Mouse (Mus musculus): Measurements from ENCODE around the gene Fam126a. TPM values are rescaled to one million over a fixed set of nuclear protein-coding genes. Genes with fewer than 3 reads are reported as not detected.

The Fam126a gene
- total and polyA plus RNA-seq, 3 experiments, result 9.2 to 44.1 (median 41.3) TPM

DNA sequence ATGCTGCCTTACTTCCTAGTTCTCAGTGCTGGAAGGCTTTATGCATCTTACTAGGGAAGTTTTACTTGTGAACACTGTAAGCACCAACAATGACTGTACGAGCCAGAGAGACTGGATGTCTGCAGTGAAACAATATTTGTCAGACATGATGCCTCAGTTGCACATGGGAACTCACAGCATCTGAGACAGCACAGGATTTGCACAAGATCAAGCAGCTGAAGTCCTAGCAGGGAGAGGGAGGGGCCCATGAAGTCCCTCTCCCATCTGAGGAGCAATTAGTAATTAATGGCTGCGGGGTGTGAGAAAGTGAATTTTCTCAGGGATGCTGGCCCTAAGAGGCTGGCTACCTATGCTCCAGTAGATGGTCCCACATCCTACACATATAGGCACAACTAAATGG, 36.3 kb downstream of the Fam126a start:
- WGBS, result 83% methylated on average over 2 of the region's 2 CpGs
- Histone ChIP-seq H3K36me3 (ENCODE audit: control insufficient read depth, insufficient read depth, low read length) (peaks cover 15% of the 10 kb centered on the region), H3K4me3 (no peak overlapping the region), H3K27me3 (ENCODE audit: control insufficient read depth, insufficient read depth, low read length) (no peaks in the 10 kb centered on the region), H3K4me1 (ENCODE audit: control insufficient read depth, insufficient read depth, low read length) (peaks cover 13% of the 10 kb centered on the region), H3K9ac (ENCODE audit: low read depth, low read length) (no peak overlapping the region), H3K27ac (peak overlapping the region; percentile 82), H3K79me2 (replicated peaks; ENCODE audit: control insufficient read depth, insufficient read depth, low read length) (peaks cover 1% of the 10 kb centered on the region)
- TF ChIP-seq POLR2A (IDR thresholded peaks at IDR 0.05; ENCODE audit: insufficient read depth, low read depth, low read length) (no peak), CTCF (IDR thresholded peaks at IDR 0.05) (no peak), EP300 (IDR thresholded peaks at IDR 0.05; ENCODE audit: insufficient read depth, low read depth, low read length) (no peak)
- intact Hi-C loops (cut with DNase I), result loop anchor here (2.0 to 5.0 kb wide), 2 partner anchors 37 to 72 kb away; partner anchors contain the start of gene Fam126a
- no peak for DNase-seq

DNA sequence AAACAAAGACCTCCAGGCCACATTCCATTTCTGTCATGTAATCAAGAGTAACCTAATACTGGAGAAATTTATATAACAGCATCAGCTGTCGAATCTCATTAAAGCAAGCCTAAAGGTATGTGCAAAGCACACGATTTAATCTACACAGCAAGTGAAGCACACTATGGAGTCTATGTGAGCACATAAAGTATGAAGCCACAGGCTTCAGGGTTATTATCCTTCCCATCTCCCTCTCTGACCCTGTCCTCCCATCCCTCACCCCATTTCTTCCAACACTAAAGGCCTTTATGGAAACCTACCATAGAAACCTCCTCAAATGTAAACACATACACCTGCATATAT, 37.0 kb downstream of the Fam126a start:
- no peak overlapping the region for H3K9ac ChIP-seq (ENCODE audit: low read depth, low read length)
- TF ChIP-seq CTCF (IDR thresholded peaks at IDR 0.05), result no peak
- intact Hi-C loops (cut with DNase I), result loop anchor here (5.0 kb wide), 1 partner anchor 71 kb away; no protein-coding TSS in a partner anchor
- WGBS, result 13% methylated on average over 2 of the region's 2 CpGs
- peaks cover 11% of the 10 kb centered on the region for H3K36me3 ChIP-seq (ENCODE audit: control insufficient read depth, insufficient read depth, low read length)
- no peak overlapping the region for H3K4me3 ChIP-seq
- peak overlapping the region; percentile 82 for H3K27ac ChIP-seq
- DNase-seq, result no peak
- H3K79me2 ChIP-seq (replicated peaks; ENCODE audit: control insufficient read depth, insufficient read depth, low read length), result peaks cover 1% of the 10 kb centered on the region
- no peaks in the 10 kb centered on the region for H3K27me3 ChIP-seq (ENCODE audit: control insufficient read depth, insufficient read depth, low read length)
- H3K4me1 ChIP-seq (ENCODE audit: control insufficient read depth, insufficient read depth, low read length), result peaks cover 13% of the 10 kb centered on the region

DNA sequence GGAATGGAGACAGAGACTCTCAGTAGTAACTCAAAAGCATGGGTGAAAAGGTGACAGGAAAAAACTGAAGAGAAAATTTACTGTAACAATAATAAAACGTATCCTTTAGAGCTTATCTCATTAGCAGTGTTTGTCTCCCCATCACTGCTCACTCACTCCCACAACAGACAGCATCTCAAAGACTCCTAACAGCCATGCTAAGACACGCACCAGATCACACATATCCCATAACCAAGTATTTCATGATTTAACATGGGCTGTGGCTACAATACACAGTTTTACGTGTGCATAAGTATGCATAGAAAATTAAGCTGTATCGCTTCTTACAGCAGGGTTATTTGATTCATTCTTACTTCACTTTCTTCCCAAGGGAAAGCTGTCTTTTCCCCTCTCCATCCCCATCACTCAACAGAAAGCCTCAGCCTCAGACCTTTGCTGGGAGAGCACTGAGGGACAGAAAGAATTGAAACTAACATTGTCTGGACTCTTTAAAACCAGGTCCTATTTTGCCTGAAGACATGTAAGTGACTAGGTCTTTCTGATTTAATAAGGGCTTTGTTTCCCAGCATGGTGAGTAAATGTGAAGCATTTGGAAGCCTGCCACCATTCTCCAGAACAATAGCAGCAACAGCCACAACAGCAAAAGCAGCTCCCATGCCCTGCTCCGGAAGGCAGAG, 37.5 kb downstream of the Fam126a start:
- H3K4me3 ChIP-seq, result no peak overlapping the region
- DNase-seq, result peak; percentile 32 to 70
- H3K27ac ChIP-seq, result peak overlapping the region; percentile 82
- 27% methylated on average over 5 of the region's 5 CpGs for WGBS
- peaks cover 13% of the 10 kb centered on the region for H3K4me1 ChIP-seq (ENCODE audit: control insufficient read depth, insufficient read depth, low read length)
- H3K9ac ChIP-seq (ENCODE audit: low read depth, low read length), result peak overlapping the region; percentile 52; the same call in 1 of the 2 replicates
- TF ChIP-seq POLR2A (IDR thresholded peaks at IDR 0.05; ENCODE audit: insufficient read depth, low read depth, low read length) (no peak), EP300 (IDR thresholded peaks at IDR 0.05; ENCODE audit: insufficient read depth, low read depth, low read length) (peak; percentile 81; the same call in 1 of the 2 replicates), CTCF (IDR thresholded peaks at IDR 0.05) (no peak)
- intact Hi-C loops (cut with DNase I), result loop anchor here (5.0 kb wide), 1 partner anchor 71 kb away; no protein-coding TSS in a partner anchor
- peaks cover 3% of the 10 kb centered on the region for H3K79me2 ChIP-seq (replicated peaks; ENCODE audit: control insufficient read depth, insufficient read depth, low read length)
- no peaks in the 10 kb centered on the region for H3K27me3 ChIP-seq (ENCODE audit: control insufficient read depth, insufficient read depth, low read length)
- H3K36me3 ChIP-seq (ENCODE audit: control insufficient read depth, insufficient read depth, low read length), result peaks cover 11% of the 10 kb centered on the region

DNA sequence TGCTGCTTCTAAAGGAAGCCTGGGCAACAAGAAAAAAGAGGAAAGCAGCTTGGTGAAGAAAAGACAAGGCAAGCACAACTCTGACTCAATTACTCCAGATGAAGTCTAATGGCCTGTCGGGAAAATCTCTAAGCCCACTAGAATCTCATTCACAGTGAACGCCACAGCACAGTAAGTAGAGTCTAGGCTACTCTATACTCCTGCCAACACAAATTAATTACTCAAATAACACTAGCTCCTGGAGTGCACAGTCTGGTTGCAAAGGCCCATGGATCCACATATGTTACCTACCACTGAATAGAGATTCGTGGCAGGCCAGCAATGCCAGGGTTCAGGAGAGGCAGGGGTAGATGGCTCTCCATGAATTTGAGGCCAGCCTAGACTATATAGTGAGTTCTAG, 40.5 kb downstream of the Fam126a start:
- 95% methylated on average over 3 of the region's 3 CpGs for WGBS
- Histone ChIP-seq H3K27me3 (ENCODE audit: control insufficient read depth, insufficient read depth, low read length) (no peaks in the 10 kb centered on the region), H3K79me2 (replicated peaks; ENCODE audit: control insufficient read depth, insufficient read depth, low read length) (peaks cover 3% of the 10 kb centered on the region), H3K9ac (ENCODE audit: low read depth, low read length) (no peak overlapping the region), H3K4me3 (no peak overlapping the region), H3K4me1 (ENCODE audit: control insufficient read depth, insufficient read depth, low read length) (peaks cover 13% of the 10 kb centered on the region), H3K36me3 (ENCODE audit: control insufficient read depth, insufficient read depth, low read length) (peaks cover 11% of the 10 kb centered on the region), H3K27ac (no peak overlapping the region)
- intact Hi-C loops (cut with DNase I), result loop anchor here (5.0 kb wide), 1 partner anchor 68 kb away; no protein-coding TSS in a partner anchor
- DNase-seq, result no peak
- no peak for TF ChIP-seq CTCF (IDR thresholded peaks at IDR 0.05)
- TF ChIP-seq EP300 (IDR thresholded peaks at IDR 0.05; ENCODE audit: insufficient read depth, low read depth, low read length), result no peak
- no peak for TF ChIP-seq POLR2A (IDR thresholded peaks at IDR 0.05; ENCODE audit: insufficient read depth, low read depth, low read length)

DNA sequence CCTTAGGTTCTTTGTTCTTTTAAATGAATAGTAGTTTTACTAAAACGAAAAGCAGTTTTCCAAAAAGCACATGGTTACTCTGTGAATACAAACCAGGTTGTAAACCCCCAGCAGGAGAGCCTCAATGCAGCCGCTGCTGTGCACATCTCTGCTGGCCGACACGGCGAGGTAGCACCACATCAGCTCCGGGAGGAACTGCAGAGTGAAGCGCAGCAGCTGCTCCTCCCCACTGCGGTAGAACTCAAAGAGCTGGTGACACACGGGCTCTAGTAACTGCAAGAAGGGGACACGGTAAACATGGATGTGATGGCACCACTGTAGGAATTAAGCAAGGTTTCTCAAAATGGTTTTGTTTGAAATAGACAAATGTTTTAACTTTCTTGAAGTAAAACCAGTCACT, 42.7 kb downstream of the Fam126a start:
- 75% methylated on average over 10 of the region's 10 CpGs for WGBS
- H3K36me3 ChIP-seq (ENCODE audit: control insufficient read depth, insufficient read depth, low read length), result peaks cover 4% of the 10 kb centered on the region

DNA sequence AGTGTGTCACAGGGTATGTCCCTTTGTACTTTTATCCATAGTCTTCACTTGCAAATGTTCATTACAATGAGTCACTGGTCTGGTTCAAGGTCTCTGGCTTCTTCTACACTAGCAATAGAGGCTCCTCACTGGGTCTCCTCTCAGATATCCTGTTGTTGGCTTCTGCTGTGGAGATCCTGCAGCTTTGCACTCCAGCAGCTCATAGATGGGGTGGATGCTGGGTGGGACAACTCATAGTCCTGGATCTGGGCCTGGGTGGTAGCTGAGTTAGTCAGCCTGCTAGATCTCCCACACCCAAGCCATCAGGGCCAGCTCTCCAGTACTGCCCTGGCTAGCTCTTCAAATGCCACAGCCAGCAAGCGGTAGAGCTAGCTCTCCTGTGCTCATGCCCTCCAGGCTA, 48.4 kb downstream of the Fam126a start:
- TF ChIP-seq EP300 (IDR thresholded peaks at IDR 0.05; ENCODE audit: insufficient read depth, low read depth, low read length) (no peak), CTCF (IDR thresholded peaks at IDR 0.05) (no peak), POLR2A (IDR thresholded peaks at IDR 0.05; ENCODE audit: insufficient read depth, low read depth, low read length) (no peak)
- peak in 1 of 2 experiments; percentile 18 for DNase-seq
- Histone ChIP-seq H3K9ac (ENCODE audit: low read depth, low read length) (no peak overlapping the region), H3K4me3 (no peak overlapping the region), H3K4me1 (ENCODE audit: control insufficient read depth, insufficient read depth, low read length) (no peaks in the 10 kb centered on the region), H3K27me3 (ENCODE audit: control insufficient read depth, insufficient read depth, low read length) (no peaks in the 10 kb centered on the region), H3K36me3 (ENCODE audit: control insufficient read depth, insufficient read depth, low read length) (no peaks in the 10 kb centered on the region; the same call in 1 of the 2 replicates), H3K79me2 (replicated peaks; ENCODE audit: control insufficient read depth, insufficient read depth, low read length) (no peaks in the 10 kb centered on the region), H3K27ac (no peak overlapping the region)
- WGBS, result 92% methylated on average over 1 of the region's 1 CpGs
- intact Hi-C loops (cut with DNase I), result loop anchor here (5.0 kb wide), 1 partner anchor 95 kb away; no protein-coding TSS in a partner anchor

More for the DNA sequence above, 42.7 kb downstream of the Fam126a start:
- DNase-seq, result no peak
- no peak overlapping the region for H3K9ac ChIP-seq (ENCODE audit: low read depth, low read length)
- 0 out of 2 replicates have a peak, but pooled peaks cover 1% of the 10 kb centered on the region for H3K79me2 ChIP-seq (replicated peaks; ENCODE audit: control insufficient read depth, insufficient read depth, low read length)
- TF ChIP-seq EP300 (IDR thresholded peaks at IDR 0.05; ENCODE audit: insufficient read depth, low read depth, low read length), result no peak
- TF ChIP-seq POLR2A (IDR thresholded peaks at IDR 0.05; ENCODE audit: insufficient read depth, low read depth, low read length), result no peak
- TF ChIP-seq CTCF (IDR thresholded peaks at IDR 0.05), result no peak
- intact Hi-C loops (cut with DNase I), result no loop called here
- H3K27ac ChIP-seq, result no peak overlapping the region
- no peak overlapping the region for H3K4me3 ChIP-seq
- H3K4me1 ChIP-seq (ENCODE audit: control insufficient read depth, insufficient read depth, low read length), result peaks cover 4% of the 10 kb centered on the region
- H3K27me3 ChIP-seq (ENCODE audit: control insufficient read depth, insufficient read depth, low read length), result no peaks in the 10 kb centered on the region

All from heart, adult 2 months (tissue).